ENCODE assay signal across 28 mouse cellular contexts in genomic region chr16:49578976-49579375, GRCm38 (mm10).
DNase-seq lines count a peak whose midpoint lies in the region; ATAC-seq and TF ChIP-seq lines count a peak whose summit lies in the region.
"Had no signal": no experiment of that assay in that cellular context is flagged by ENCODE, and none has a peak within 500 bp of the region (broad histone marks: within the 10 kb centered on the region; RNA-seq: fewer than 3 reads in every experiment).

No protein-coding gene starts in this region.

- H3K4me2 ChIP-seq in lung, embryonic 14.5 days = no peak overlapping the region
- H3K4me2 ChIP-seq in stomach, embryonic 15.5 days = no peak overlapping the region
- H3K4me2 ChIP-seq: embryonic facial prominence, embryonic 12.5 days; forebrain, embryonic 12.5 days had no signal

- H3K27ac ChIP-seq in lung, embryonic 14.5 days (ENCODE audit: low read depth) = no peak overlapping the region
- H3K27ac ChIP-seq in stomach, embryonic 15.5 days = no peak overlapping the region
- H3K27ac ChIP-seq: embryonic facial prominence, embryonic 10.5 days; embryonic facial prominence, embryonic 12.5 days; forebrain, embryonic 10.5 days; forebrain, embryonic 12.5 days had no signal

- H3K4me3 ChIP-seq in lung, embryonic 14.5 days (ENCODE audit: low read depth, low read length) = no peak overlapping the region
- no peak overlapping the region for H3K4me3 ChIP-seq in stomach, embryonic 15.5 days (replicated peaks)
- H3K4me3 ChIP-seq: embryonic facial prominence, embryonic 10.5 days; embryonic facial prominence, embryonic 12.5 days; erythroblast, embryonic 14.5 days; forebrain, embryonic 10.5 days; forebrain, embryonic 12.5 days had no signal

- no peak overlapping the region for H3K9ac ChIP-seq in lung, embryonic 14.5 days
- H3K9ac ChIP-seq in stomach, embryonic 15.5 days = no peak overlapping the region
- H3K9ac ChIP-seq: embryonic facial prominence, embryonic 12.5 days; forebrain, embryonic 12.5 days had no signal

- DNase-seq in lung, embryonic 14.5 days = peak; percentile 9
- no peak for DNase-seq in lung, postnatal 14 days
- peak; percentile 4 for DNase-seq in lung, postnatal 10 days
- no peak for DNase-seq in lung, postnatal 4 days
- DNase-seq in lung, postnatal 25 days (ENCODE audit: low spot score) = peak; percentile 21
- DNase-seq: adrenal gland, adult 8-10 months; adrenal gland, postnatal 14 days; adrenal gland, postnatal 36 days; B cell, adult 2 months; cerebellum, adult 11-12 months; cerebellum, adult 2 months; cerebellum, adult 9-10 months; cerebellum, postnatal 10 days; cerebellum, postnatal 25 days had no signal

- 0 out of 2 replicates have a peak, but pooled peaks cover 2% of the 10 kb centered on the region for H3K4me1 ChIP-seq in lung, embryonic 14.5 days (ENCODE audit: insufficient read depth)
- no peaks in the 10 kb centered on the region for H3K4me1 ChIP-seq in stomach, embryonic 15.5 days
- H3K4me1 ChIP-seq: embryonic facial prominence, embryonic 10.5 days; embryonic facial prominence, embryonic 12.5 days; forebrain, embryonic 10.5 days; forebrain, embryonic 12.5 days had no signal

- ATAC-seq in lung, embryonic 14.5 days (ENCODE audit: insufficient read depth) = no peak
- peak; percentile 79 for ATAC-seq in stomach, embryonic 15.5 days (ENCODE audit: insufficient read depth, low FRiP score, low read depth)
- no peak for ATAC-seq in inflammation-experienced regulatory T-cells, adult 6 months
- ATAC-seq in erythroblast, adult 5-6 weeks (replicated peaks; ENCODE audit: low FRiP score, poor library complexity, severe bottlenecking) = no peak
- ATAC-seq: activated CD4-positive, CD25-positive, alpha-beta regulatory T cell, adult 4 months; CD4-positive, CD25-positive, alpha-beta regulatory T cell, adult 4 months; forebrain, embryonic 14.5 days; Patski had no signal

- no peaks in the 10 kb centered on the region for H3K27me3 ChIP-seq in lung, embryonic 14.5 days (ENCODE audit: insufficient read depth, low read length)
- no peaks in the 10 kb centered on the region for H3K27me3 ChIP-seq in stomach, embryonic 15.5 days (replicated peaks)
- H3K27me3 ChIP-seq: CH12.LX; embryonic facial prominence, embryonic 12.5 days; forebrain, embryonic 12.5 days had no signal

- no peaks in the 10 kb centered on the region for H3K36me3 ChIP-seq in lung, embryonic 14.5 days (ENCODE audit: insufficient read depth)
- no peaks in the 10 kb centered on the region for H3K36me3 ChIP-seq in stomach, embryonic 15.5 days
- H3K36me3 ChIP-seq: embryonic facial prominence, embryonic 10.5 days; embryonic facial prominence, embryonic 12.5 days; forebrain, embryonic 10.5 days; forebrain, embryonic 12.5 days; G1E had no signal

- no peaks in the 10 kb centered on the region for H3K9me3 ChIP-seq in lung, embryonic 14.5 days (ENCODE audit: low read depth, low read length)
- no peaks in the 10 kb centered on the region for H3K9me3 ChIP-seq in stomach, embryonic 15.5 days
- H3K9me3 ChIP-seq: embryonic facial prominence, embryonic 10.5 days; embryonic facial prominence, embryonic 12.5 days; forebrain, embryonic 10.5 days; forebrain, embryonic 12.5 days; G1E had no signal

- 32% methylated on average over 4 of the region's 4 CpGs for WGBS in lung, embryonic 14.5 days
- 35% methylated on average over 4 of the region's 4 CpGs for WGBS in stomach, embryonic 15.5 days

- no peak for TF ChIP-seq CTCF in lung, embryonic 14.5 days (IDR thresholded peaks at IDR 0.05; ENCODE audit: low read depth)

Comparison
In these comparisons a context has a peak if more than half of its experiments do, and no peak if none do; other contexts are left out.
1. DNase-seq: peak in lung, embryonic 14.5 days (single experiment), lung, postnatal 10 days (single experiment) and lung, postnatal 25 days (single experiment); none in lung, postnatal 14 days (single experiment) and lung, postnatal 4 days (0 of 2).